Mouse (Mus musculus): ENCODE data around the gene Dennd6a.

DNA sequence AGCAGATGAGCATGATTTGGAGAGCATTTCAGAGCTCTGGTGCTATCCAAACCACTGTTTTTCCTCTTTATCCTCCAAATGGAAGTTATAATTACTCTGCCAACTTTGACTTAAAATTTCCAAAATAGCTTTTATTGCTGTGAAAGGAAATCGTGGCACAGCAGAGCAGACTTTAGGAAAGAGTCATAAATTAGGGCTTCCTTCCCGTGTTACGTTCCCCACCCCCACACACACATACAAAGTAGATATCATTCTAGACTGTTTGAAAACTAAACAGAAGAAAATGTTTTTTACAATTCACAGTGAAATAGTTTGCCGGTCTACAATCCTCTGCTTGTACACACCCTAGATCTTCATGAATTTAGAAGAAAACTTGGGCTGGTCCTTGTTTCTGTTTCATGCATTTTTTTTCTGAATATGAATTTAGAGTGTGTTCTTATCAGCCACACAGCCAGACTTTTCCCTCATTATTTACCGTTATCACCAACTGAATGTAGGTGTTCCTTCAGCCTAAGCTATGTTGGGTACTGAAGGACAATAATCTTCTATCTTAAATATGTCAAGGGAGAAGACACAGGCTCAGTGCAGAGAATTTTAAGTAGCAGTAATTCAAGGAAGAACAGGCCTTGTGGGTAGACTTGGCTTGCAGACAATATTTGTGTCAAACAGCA lies 22.2 kb downstream of the Dennd6a start:
- no peak for TF ChIP-seq CTCF (IDR thresholded peaks at IDR 0.05; ENCODE audit: low read depth)
- peak; percentile 77 for TF ChIP-seq EP300 (IDR thresholded peaks at IDR 0.05; ENCODE audit: low read depth)
